Mouse (Mus musculus) heart, embryonic 16.5 days (tissue): ENCODE data around the gene Bdh2. TPM values are rescaled to one million over a fixed set of nuclear protein-coding genes. Genes with fewer than 3 reads are reported as not detected.

Experiments
- ATAC-seq: fragments of 200-750 bp; cut with Nextera tagmentation; replicated peaks from 2 replicates; pipeline ENCODE4 v1.8.0; 2017; ENCODE audit warnings: moderate number of reproducible peaks; ENCODE audit not compliant: insufficient read depth, low FRiP score; ENCODE audit errors: extremely low read depth
- H3K27ac ChIP-seq: fragments of 300-500 bp; sonication (generic); 2 replicates; pipeline ENCODE4 v1.5.1; 2014; ENCODE audit warnings: mild to moderate bottlenecking, low read length, control low read depth, moderate library complexity
- H3K27me3 ChIP-seq: fragments of 300-500 bp; sonication (generic); 2 replicates; pipeline ENCODE4 v1.6.1; 2014; ENCODE audit warnings: low read length, mixed read lengths; ENCODE audit not compliant: control insufficient read depth, insufficient read depth
- H3K36me3 ChIP-seq: fragments of 300-500 bp; sonication (generic); 2 replicates; pipeline ENCODE4 v1.6.1; 2014; ENCODE audit not compliant: control insufficient read depth, insufficient read depth
- H3K4me1 ChIP-seq: fragments of 300-500 bp; sonication (generic); 2 replicates; pipeline ENCODE4 v1.6.1; 2014; ENCODE audit warnings: low read length, mixed read lengths; ENCODE audit not compliant: control insufficient read depth, insufficient read depth
- H3K4me2 ChIP-seq: fragments of 300-500 bp; sonication (generic); 2 replicates; pipeline ENCODE4 v1.6.1; 2014; ENCODE audit warnings: low read depth, mild to moderate bottlenecking, control low read depth, low read length
- H3K4me3 ChIP-seq: fragments of 300-500 bp; sonication (generic); 2 replicates; pipeline ENCODE4 v1.5.1; 2014; ENCODE audit warnings: mild to moderate bottlenecking, control low read depth, low read length
- H3K9ac ChIP-seq: fragments of 300-500 bp; sonication (generic); 2 replicates; pipeline ENCODE4 v1.6.1; 2014; ENCODE audit warnings: low read length, control low read depth
- H3K9me3 ChIP-seq: fragments of 300-500 bp; sonication (generic); replicated peaks from 2 replicates; pipeline ENCODE4 v1.6.1; 2016; ENCODE audit warnings: low read length; ENCODE audit not compliant: control insufficient read depth
- WGBS: fragments of 180-500 bp; shearing (Covaris S2); extraction: QIAGEN DNeasy Blood & Tissue Kit; methylation state at CpG from one replicate; pipeline ENCODE4 v1.1.7; 2014; 5-methylcytosine and 5-hydroxymethylcytosine counted together
- polyA plus RNA-seq: library from polyadenylated mRNA; unstranded; fragments of >200 nt; fragmentation: Nextera tagmentation; extraction: Ambion mirVana; gene quantifications from 2 replicates; pipeline ENCODE4 v1.2.1, GENCODE M21; 2015

Gene Bdh2
- polyA plus RNA-seq, result 2.4 and 2.5 TPM in 2 replicates

GRCm38 (mm10) chr3:135280669-135281415 is at the start of gene Bdh2:
Bdh2 (plus strand) TSS chr3:135281221.
- peak within 1 kb of the TSS; percentile 21; the same call in 1 of the 2 replicates for H3K4me3 ChIP-seq
- peak; percentile 80 for ATAC-seq

GRCm38 (mm10) chr3:135232058-135232457 is 49.0 kb upstream of the Bdh2 start:
- H3K27me3 ChIP-seq, result no peaks in the 10 kb centered on the region
- no peak overlapping the region for H3K9ac ChIP-seq
- peaks cover 53% of the 10 kb centered on the region for H3K36me3 ChIP-seq
- H3K4me1 ChIP-seq, result no peaks in the 10 kb centered on the region
- H3K4me3 ChIP-seq, result no peak overlapping the region
- no peak for ATAC-seq
- no peak overlapping the region for H3K27ac ChIP-seq
- no peak overlapping the region for H3K4me2 ChIP-seq
- 73% methylated on average over 3 of the region's 3 CpGs for WGBS
- H3K9me3 ChIP-seq, result no peaks in the 10 kb centered on the region

More at GRCm38 (mm10) chr3:135280669-135281415, at the start of gene Bdh2:
- Histone ChIP-seq H3K9ac (peak within 1 kb of the TSS; percentile 37; the same call in 1 of the 2 replicates), H3K27ac (no peak within 1 kb of the TSS), H3K36me3 (no peaks in the 10 kb centered on the region), H3K9me3 (no peaks in the 10 kb centered on the region), H3K4me1 (no peaks in the 10 kb centered on the region), H3K27me3 (no peaks in the 10 kb centered on the region), H3K4me2 (peak within 1 kb of the TSS; percentile 51)
- 25% methylated on average over 14 of the region's 14 CpGs for WGBS

- Histone ChIP-seq H3K27ac (no peak overlapping the region), H3K4me1 (no peaks in the 10 kb centered on the region), H3K27me3 (no peaks in the 10 kb centered on the region), H3K36me3 (peaks cover 56% of the 10 kb centered on the region), H3K9ac (no peak overlapping the region), H3K4me3 (no peak overlapping the region), H3K4me2 (no peak overlapping the region), H3K9me3 (no peaks in the 10 kb centered on the region)
- no peak for ATAC-seq
- 96% methylated on average over 3 of the region's 3 CpGs for WGBS
Observed at GRCm38 (mm10) chr3:135232462-135232861, 48.6 kb upstream of the Bdh2 start.

GRCm38 (mm10) chr3:135245733-135246132 is 35.3 kb upstream of the Bdh2 start:
- Histone ChIP-seq H3K27ac (no peak overlapping the region), H3K36me3 (peaks cover 48% of the 10 kb centered on the region), H3K27me3 (no peaks in the 10 kb centered on the region), H3K4me3 (no peak overlapping the region), H3K9ac (no peak overlapping the region), H3K9me3 (no peaks in the 10 kb centered on the region), H3K4me1 (no peaks in the 10 kb centered on the region), H3K4me2 (no peak overlapping the region)
- no peak for ATAC-seq

- 92% methylated on average over 6 of the region's 6 CpGs for WGBS
- Histone ChIP-seq H3K27me3 (no peaks in the 10 kb centered on the region), H3K27ac (no peak overlapping the region), H3K36me3 (peaks cover 44% of the 10 kb centered on the region), H3K9ac (no peak overlapping the region), H3K9me3 (no peaks in the 10 kb centered on the region), H3K4me1 (no peaks in the 10 kb centered on the region), H3K4me3 (no peak overlapping the region), H3K4me2 (no peak overlapping the region)
- ATAC-seq, result no peak
Observed at GRCm38 (mm10) chr3:135246828-135247227, 34.2 kb upstream of the Bdh2 start.

GRCm38 (mm10) chr3:135249104-135249503 is 31.9 kb upstream of the Bdh2 start:
- Histone ChIP-seq H3K4me2 (no peak overlapping the region), H3K27ac (no peak overlapping the region), H3K27me3 (no peaks in the 10 kb centered on the region), H3K9ac (no peak overlapping the region), H3K4me3 (no peak overlapping the region), H3K9me3 (no peaks in the 10 kb centered on the region), H3K36me3 (peaks cover 40% of the 10 kb centered on the region), H3K4me1 (no peaks in the 10 kb centered on the region)
- no peak for ATAC-seq
- WGBS, result 73% methylated on average over 6 of the region's 6 CpGs

GRCm38 (mm10) chr3:135251825-135252224 is 29.2 kb upstream of the Bdh2 start:
- WGBS, result 88% methylated on average over 6 of the region's 6 CpGs
- no peaks in the 10 kb centered on the region for H3K9me3 ChIP-seq
- no peaks in the 10 kb centered on the region for H3K4me1 ChIP-seq
- H3K27ac ChIP-seq, result no peak overlapping the region
- no peaks in the 10 kb centered on the region for H3K27me3 ChIP-seq
- peaks cover 48% of the 10 kb centered on the region for H3K36me3 ChIP-seq
- H3K4me3 ChIP-seq, result no peak overlapping the region
- no peak overlapping the region for H3K9ac ChIP-seq
- no peak overlapping the region for H3K4me2 ChIP-seq
- no peak for ATAC-seq

- Histone ChIP-seq H3K9me3 (no peaks in the 10 kb centered on the region), H3K4me2 (no peak overlapping the region), H3K27ac (no peak overlapping the region), H3K4me3 (no peak overlapping the region), H3K36me3 (peaks cover 51% of the 10 kb centered on the region), H3K9ac (no peak overlapping the region), H3K4me1 (no peaks in the 10 kb centered on the region), H3K27me3 (no peaks in the 10 kb centered on the region)
- ATAC-seq, result no peak
Observed at GRCm38 (mm10) chr3:135254784-135255183, 26.2 kb upstream of the Bdh2 start.

GRCm38 (mm10) chr3:135258919-135259318 is 22.1 kb upstream of the Bdh2 start:
- H3K4me3 ChIP-seq, result no peak overlapping the region
- no peak overlapping the region for H3K9ac ChIP-seq
- H3K4me1 ChIP-seq, result no peaks in the 10 kb centered on the region
- no peak overlapping the region for H3K27ac ChIP-seq
- WGBS, result 91% methylated on average over 10 of the region's 10 CpGs
- H3K9me3 ChIP-seq, result no peaks in the 10 kb centered on the region
- peaks cover 61% of the 10 kb centered on the region for H3K36me3 ChIP-seq
- ATAC-seq, result no peak
- H3K27me3 ChIP-seq, result no peaks in the 10 kb centered on the region
- H3K4me2 ChIP-seq, result no peak overlapping the region
